Mouse (Mus musculus): ENCODE results near the gene Nt5c2. TPM values are rescaled to one million over a fixed set of nuclear protein-coding genes. Genes with fewer than 3 reads are reported as not detected.

Nt5c2 gene
- polyA plus RNA-seq (2015; fragmentation: Nextera tagmentation; extraction: Ambion mirVana): 136 and 142 TPM in 2 replicates

DNA sequence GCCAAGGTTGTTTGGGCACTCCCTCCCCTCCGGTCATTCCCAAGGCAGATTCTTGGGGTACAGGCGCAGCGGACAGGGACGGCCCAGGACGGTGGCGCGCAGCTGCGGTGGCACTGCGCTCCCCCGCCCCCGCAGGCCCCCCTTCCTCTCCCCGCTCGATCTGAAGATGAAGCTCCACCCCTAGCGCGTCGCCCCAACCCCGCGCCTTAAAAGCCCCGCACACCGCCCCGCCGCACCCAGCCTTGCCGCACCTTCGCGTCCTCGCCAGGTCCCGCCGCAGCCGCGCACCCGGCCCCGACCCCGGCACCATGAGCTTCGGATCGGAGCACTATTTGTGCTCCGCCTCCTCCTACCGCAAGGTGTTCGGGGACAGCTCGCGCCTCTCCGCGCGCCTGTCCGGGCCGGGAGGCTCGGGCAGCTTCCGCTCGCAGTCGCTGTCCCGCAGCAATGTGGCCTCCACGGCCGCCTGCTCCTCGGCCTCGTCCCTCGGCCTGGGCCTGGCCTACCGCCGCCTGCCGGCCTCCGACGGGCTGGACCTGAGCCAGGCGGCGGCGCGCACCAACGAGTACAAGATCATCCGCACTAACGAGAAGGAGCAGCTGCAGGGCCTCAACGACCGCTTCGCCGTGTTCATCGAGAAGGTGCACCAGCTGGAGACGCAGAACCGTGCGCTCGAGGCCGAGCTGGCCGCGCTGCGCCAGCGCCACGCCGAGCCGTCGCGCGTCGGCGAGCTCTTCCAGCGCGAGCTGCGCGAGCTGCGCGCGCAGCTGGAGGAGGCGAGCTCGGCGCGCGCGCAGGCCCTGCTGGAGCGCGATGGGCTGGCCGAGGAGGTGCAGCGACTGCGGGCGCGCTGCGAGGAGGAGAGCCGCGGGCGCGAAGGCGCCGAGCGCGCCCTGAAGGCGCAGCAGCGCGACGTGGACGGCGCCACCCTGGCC, at the start of gene Nt5c2, which contains the start of gene Ina:
TSS of gene Nt5c2 (minus strand) at position 707 of the 935 bp plus-strand sequence.
TSS of gene Ina (plus strand) at position 252 of the 935 bp plus-strand sequence.
- ATAC-seq (replicated peaks; ENCODE audit: extremely low read depth, insufficient read depth, low FRiP score): peak; percentile 81

DNA sequence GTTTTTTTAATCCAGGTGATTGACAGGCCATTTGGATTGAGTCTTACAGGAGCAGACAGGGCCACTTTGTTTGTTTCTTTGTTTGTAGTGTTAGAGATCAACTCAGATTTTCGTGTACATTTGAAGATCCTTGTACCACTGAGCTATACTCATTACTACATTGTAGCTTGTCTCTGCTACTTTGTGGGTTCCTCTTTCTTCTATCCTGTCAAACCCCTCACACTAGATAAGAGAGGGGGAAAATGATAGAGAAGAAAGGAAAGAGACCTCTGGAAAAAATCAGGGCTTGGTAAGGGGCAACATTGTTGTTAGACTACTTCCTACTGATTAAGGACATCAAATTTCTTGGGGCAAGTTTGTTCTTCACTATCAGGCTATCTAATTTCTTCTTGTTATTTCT, 42.7 kb upstream of the Nt5c2 start:
- Histone ChIP-seq H3K4me1 (ENCODE audit: control insufficient read depth, insufficient read depth, low read length) (no peaks in the 10 kb centered on the region), H3K9me3 (replicated peaks; ENCODE audit: control insufficient read depth, low read length) (no peaks in the 10 kb centered on the region), H3K36me3 (ENCODE audit: control insufficient read depth, insufficient read depth) (no peaks in the 10 kb centered on the region), H3K27me3 (ENCODE audit: control insufficient read depth, insufficient read depth, low read length) (no peaks in the 10 kb centered on the region), H3K4me3 (ENCODE audit: low read length) (no peak overlapping the region), H3K27ac (ENCODE audit: low read length) (no peak overlapping the region), H3K4me2 (ENCODE audit: low read depth, low read length) (no peak overlapping the region), H3K9ac (ENCODE audit: low read length) (no peak overlapping the region)
- ATAC-seq (replicated peaks; ENCODE audit: extremely low read depth, insufficient read depth, low FRiP score): no peak
- WGBS: 52% methylated on average over 1 of the region's 1 CpGs

More for the DNA sequence above, at the start of gene Nt5c2, which contains the start of gene Ina:
- Histone ChIP-seq H3K4me2 (ENCODE audit: low read depth, low read length) (peak within 1 kb of the TSS; percentile 75), H3K4me1 (ENCODE audit: control insufficient read depth, insufficient read depth, low read length) (peaks cover 16% of the 10 kb centered on the region), H3K36me3 (ENCODE audit: control insufficient read depth, insufficient read depth) (no peaks in the 10 kb centered on the region), H3K27ac (ENCODE audit: low read length) (no peak within 1 kb of the TSS), H3K9ac (ENCODE audit: low read length) (peak within 1 kb of the TSS; percentile 15; the same call in 1 of the 2 replicates), H3K27me3 (ENCODE audit: control insufficient read depth, insufficient read depth, low read length) (peaks cover 74% of the 10 kb centered on the region), H3K4me3 (ENCODE audit: low read length) (peak within 1 kb of the TSS; percentile 50), H3K9me3 (replicated peaks; ENCODE audit: control insufficient read depth, low read length) (no peaks in the 10 kb centered on the region)
- WGBS: under 1% methylated on average over 118 of the region's 124 CpGs

DNA sequence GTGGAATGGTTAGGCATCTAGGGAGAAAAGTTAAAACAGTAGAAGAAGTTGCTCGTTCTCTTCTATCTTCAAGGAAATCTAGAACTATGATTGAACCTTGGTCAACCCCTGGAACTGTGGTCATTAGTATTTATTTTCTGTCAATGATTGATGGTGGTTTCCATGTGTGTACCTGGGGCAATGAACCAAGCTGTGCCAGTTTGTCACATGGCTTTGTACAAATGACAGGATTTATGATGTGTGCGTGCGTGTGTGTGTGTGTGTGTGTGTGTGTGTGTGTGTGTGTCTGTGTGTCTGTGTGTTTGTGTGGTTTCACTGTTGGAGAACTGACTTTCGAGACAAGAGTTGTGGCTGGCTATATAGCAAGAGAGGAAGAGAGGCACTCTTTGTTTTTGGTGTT, 38.5 kb upstream of the Nt5c2 start:
- 81% methylated on average over 4 of the region's 4 CpGs for WGBS
- no peak overlapping the region for H3K9ac ChIP-seq (ENCODE audit: low read length)
- no peak for ATAC-seq (replicated peaks; ENCODE audit: extremely low read depth, insufficient read depth, low FRiP score)

GRCm38 (mm10) chr19:47052927-47053326, 38.0 kb upstream of the Nt5c2 start:
- no peaks in the 10 kb centered on the region for H3K9me3 ChIP-seq (replicated peaks; ENCODE audit: control insufficient read depth, low read length)
- no peaks in the 10 kb centered on the region for H3K36me3 ChIP-seq (ENCODE audit: control insufficient read depth, insufficient read depth)
- 78% methylated on average over 4 of the region's 4 CpGs for WGBS
- H3K4me1 ChIP-seq (ENCODE audit: control insufficient read depth, insufficient read depth, low read length): peaks cover 11% of the 10 kb centered on the region
- no peak for ATAC-seq (replicated peaks; ENCODE audit: extremely low read depth, insufficient read depth, low FRiP score)
- no peak overlapping the region for H3K9ac ChIP-seq (ENCODE audit: low read length)
- no peak overlapping the region for H3K4me2 ChIP-seq (ENCODE audit: low read depth, low read length)
- H3K4me3 ChIP-seq (ENCODE audit: low read length): no peak overlapping the region
- no peaks in the 10 kb centered on the region for H3K27me3 ChIP-seq (ENCODE audit: control insufficient read depth, insufficient read depth, low read length)
- no peak overlapping the region for H3K27ac ChIP-seq (ENCODE audit: low read length)

More for the DNA sequence above, 38.5 kb upstream of the Nt5c2 start:
- H3K9me3 ChIP-seq (replicated peaks; ENCODE audit: control insufficient read depth, low read length): no peaks in the 10 kb centered on the region
- peaks cover 11% of the 10 kb centered on the region for H3K4me1 ChIP-seq (ENCODE audit: control insufficient read depth, insufficient read depth, low read length)
- no peaks in the 10 kb centered on the region for H3K36me3 ChIP-seq (ENCODE audit: control insufficient read depth, insufficient read depth)
- H3K27ac ChIP-seq (ENCODE audit: low read length): no peak overlapping the region
- no peaks in the 10 kb centered on the region for H3K27me3 ChIP-seq (ENCODE audit: control insufficient read depth, insufficient read depth, low read length)
- no peak overlapping the region for H3K4me3 ChIP-seq (ENCODE audit: low read length)
- H3K4me2 ChIP-seq (ENCODE audit: low read depth, low read length): no peak overlapping the region

DNA sequence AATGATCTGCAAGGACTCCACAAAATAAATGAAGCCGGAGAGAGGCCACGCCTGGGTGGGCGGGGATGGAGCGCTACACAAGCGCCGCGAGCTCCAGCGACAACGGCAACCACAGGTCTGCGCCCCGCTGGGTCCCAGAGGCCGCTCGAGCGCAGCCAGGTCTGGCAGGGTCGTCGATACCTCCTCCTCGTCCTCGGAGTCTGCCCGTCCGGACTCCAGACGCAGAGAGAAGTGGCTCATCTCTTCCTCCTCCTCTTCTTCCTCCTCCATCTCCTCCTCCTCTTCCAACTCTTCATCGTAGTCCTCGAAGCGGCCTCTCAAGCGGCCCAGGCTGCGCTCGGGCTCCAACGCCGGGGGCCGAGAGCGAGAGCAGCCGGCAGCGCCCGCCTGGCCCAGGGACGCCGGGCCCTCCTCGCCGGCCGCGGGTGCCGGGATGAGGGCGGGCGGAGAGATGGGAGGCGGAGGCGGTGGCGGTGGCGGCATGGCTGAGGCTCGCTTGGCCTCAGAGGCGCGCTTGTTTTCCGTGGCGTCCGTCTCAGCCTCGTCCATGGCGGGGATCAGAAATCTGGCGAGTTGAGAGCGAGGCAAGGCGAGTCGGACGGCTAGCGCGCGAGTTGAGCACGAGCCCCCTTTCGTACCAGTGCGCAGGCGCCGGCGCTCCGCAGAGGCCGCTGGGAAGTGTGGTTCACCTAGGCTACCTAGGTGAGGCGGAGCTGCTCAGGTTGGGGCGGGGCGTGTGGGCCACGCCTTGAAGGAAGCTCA, 35.5 kb upstream of the Nt5c2 start, which contains the start of gene Pcgf6:
TSS of gene Pcgf6 (minus strand) at position 636 of the 762 bp plus-strand sequence.
- peak within 1 kb of the TSS; percentile 82 for H3K4me2 ChIP-seq (ENCODE audit: low read depth, low read length)
- peak within 1 kb of the TSS; percentile 80 for H3K9ac ChIP-seq (ENCODE audit: low read length)
- ATAC-seq (replicated peaks; ENCODE audit: extremely low read depth, insufficient read depth, low FRiP score): peak; percentile 88
- H3K27ac ChIP-seq (ENCODE audit: low read length): peak within 1 kb of the TSS; percentile 80
- under 1% methylated on average over 71 of the region's 75 CpGs for WGBS
- H3K4me1 ChIP-seq (ENCODE audit: control insufficient read depth, insufficient read depth, low read length): peaks cover 11% of the 10 kb centered on the region
- peak within 1 kb of the TSS; percentile 80 for H3K4me3 ChIP-seq (ENCODE audit: low read length)
- H3K27me3 ChIP-seq (ENCODE audit: control insufficient read depth, insufficient read depth, low read length): no peaks in the 10 kb centered on the region
- no peaks in the 10 kb centered on the region for H3K9me3 ChIP-seq (replicated peaks; ENCODE audit: control insufficient read depth, low read length)
- H3K36me3 ChIP-seq (ENCODE audit: control insufficient read depth, insufficient read depth): peaks cover 10% of the 10 kb centered on the region

- WGBS: 7% methylated on average over 7 of the region's 7 CpGs
- Histone ChIP-seq H3K36me3 (ENCODE audit: control insufficient read depth, insufficient read depth) (peaks cover 14% of the 10 kb centered on the region), H3K27ac (ENCODE audit: low read length) (no peak overlapping the region; the same call in 1 of the 2 replicates), H3K4me1 (ENCODE audit: control insufficient read depth, insufficient read depth, low read length) (peaks cover 11% of the 10 kb centered on the region), H3K9me3 (replicated peaks; ENCODE audit: control insufficient read depth, low read length) (no peaks in the 10 kb centered on the region), H3K27me3 (ENCODE audit: control insufficient read depth, insufficient read depth, low read length) (no peaks in the 10 kb centered on the region), H3K4me3 (ENCODE audit: low read length) (peak overlapping the region; percentile 80), H3K4me2 (ENCODE audit: low read depth, low read length) (peak overlapping the region; percentile 82), H3K9ac (ENCODE audit: low read length) (peak overlapping the region; percentile 80)
- no peak for ATAC-seq (replicated peaks; ENCODE audit: extremely low read depth, insufficient read depth, low FRiP score)
These were observed 34.9 kb upstream of the Nt5c2 start for GRCm38 (mm10) chr19:47049840-47050239.

DNA sequence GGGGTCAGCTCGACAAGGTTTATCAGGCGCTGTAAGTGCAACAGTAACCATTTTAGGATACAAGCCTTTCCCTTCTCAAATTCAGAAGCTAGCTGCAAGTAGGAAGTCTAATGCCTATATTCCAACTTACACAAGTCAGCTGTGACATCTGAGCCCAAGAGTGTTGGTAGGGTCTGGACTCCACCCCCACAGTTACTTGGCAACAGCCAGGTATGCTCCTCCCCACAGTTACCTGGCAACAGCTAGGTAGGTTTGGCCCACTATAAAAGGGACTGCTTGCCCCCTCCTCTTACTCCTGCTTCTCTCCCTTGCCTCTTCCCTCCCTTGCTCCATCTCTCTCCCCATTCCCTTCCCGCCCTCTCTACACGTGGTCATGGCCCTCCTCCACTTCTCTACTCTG, 34.1 kb upstream of the Nt5c2 start:
- H3K9me3 ChIP-seq (replicated peaks; ENCODE audit: control insufficient read depth, low read length): no peaks in the 10 kb centered on the region
- no peak overlapping the region for H3K27ac ChIP-seq (ENCODE audit: low read length)
- peaks cover 11% of the 10 kb centered on the region for H3K4me1 ChIP-seq (ENCODE audit: control insufficient read depth, insufficient read depth, low read length)
- peak overlapping the region; percentile 82; the same call in 1 of the 2 replicates for H3K4me2 ChIP-seq (ENCODE audit: low read depth, low read length)
- 63% methylated on average over 4 of the region's 4 CpGs for WGBS
- H3K9ac ChIP-seq (ENCODE audit: low read length): no peak overlapping the region
- peaks cover 14% of the 10 kb centered on the region for H3K36me3 ChIP-seq (ENCODE audit: control insufficient read depth, insufficient read depth)
- H3K4me3 ChIP-seq (ENCODE audit: low read length): no peak overlapping the region
- ATAC-seq (replicated peaks; ENCODE audit: extremely low read depth, insufficient read depth, low FRiP score): no peak
- H3K27me3 ChIP-seq (ENCODE audit: control insufficient read depth, insufficient read depth, low read length): no peaks in the 10 kb centered on the region

GRCm38 (mm10) chr19:47047236-47047833, 32.4 kb upstream of the Nt5c2 start:
- no peak overlapping the region for H3K27ac ChIP-seq (ENCODE audit: low read length)
- ATAC-seq (replicated peaks; ENCODE audit: extremely low read depth, insufficient read depth, low FRiP score): no peak
- WGBS: 82% methylated on average over 13 of the region's 13 CpGs

More at GRCm38 (mm10) chr19:47047236-47047833, 32.4 kb upstream of the Nt5c2 start:
- H3K4me2 ChIP-seq (ENCODE audit: low read depth, low read length): no peak overlapping the region
- peaks cover 14% of the 10 kb centered on the region for H3K36me3 ChIP-seq (ENCODE audit: control insufficient read depth, insufficient read depth)
- H3K9ac ChIP-seq (ENCODE audit: low read length): no peak overlapping the region
- no peak overlapping the region for H3K4me3 ChIP-seq (ENCODE audit: low read length)
- H3K9me3 ChIP-seq (replicated peaks; ENCODE audit: control insufficient read depth, low read length): no peaks in the 10 kb centered on the region
- no peaks in the 10 kb centered on the region for H3K27me3 ChIP-seq (ENCODE audit: control insufficient read depth, insufficient read depth, low read length)
- peaks cover 11% of the 10 kb centered on the region for H3K4me1 ChIP-seq (ENCODE audit: control insufficient read depth, insufficient read depth, low read length)
